Mouse (Mus musculus): Measurements from ENCODE around the gene Itgb7.

Itgb7 gene

GRCm38 (mm10) chr15:102231748-102232147 lies at the start of gene Itgb7:
TSS of gene Itgb7 (minus strand) at chr15:102231944.
- no peak for DNase-seq (ENCODE audit: low spot score in 2 of 2)

- DNase-seq (ENCODE audit: low spot score in 2 of 2) = no peak
Measured at GRCm38 (mm10) chr15:102280623-102281022, 48.9 kb upstream of the Itgb7 start.

GRCm38 (mm10) chr15:102279783-102280520 lies 48.2 kb upstream of the Itgb7 start:
- DNase-seq (ENCODE audit: low spot score in 2 of 2) = peak in 1 of 2 experiments; percentile 12

- DNase-seq (ENCODE audit: low spot score in 2 of 2) = peak; percentile 79 to 81
Measured at GRCm38 (mm10) chr15:102279092-102279782, 47.5 kb upstream of the Itgb7 start, which contains the start of gene Mfsd5. TSS of gene Mfsd5 (plus strand) at chr15:102279454.

- DNase-seq (ENCODE audit: low spot score in 2 of 2) = no peak
Measured at GRCm38 (mm10) chr15:102278726-102279091, 47.0 kb upstream of the Itgb7 start.

- no peak for DNase-seq (ENCODE audit: low spot score in 2 of 2)
Measured at GRCm38 (mm10) chr15:102273982-102274716, 42.4 kb upstream of the Itgb7 start.

DNA sequence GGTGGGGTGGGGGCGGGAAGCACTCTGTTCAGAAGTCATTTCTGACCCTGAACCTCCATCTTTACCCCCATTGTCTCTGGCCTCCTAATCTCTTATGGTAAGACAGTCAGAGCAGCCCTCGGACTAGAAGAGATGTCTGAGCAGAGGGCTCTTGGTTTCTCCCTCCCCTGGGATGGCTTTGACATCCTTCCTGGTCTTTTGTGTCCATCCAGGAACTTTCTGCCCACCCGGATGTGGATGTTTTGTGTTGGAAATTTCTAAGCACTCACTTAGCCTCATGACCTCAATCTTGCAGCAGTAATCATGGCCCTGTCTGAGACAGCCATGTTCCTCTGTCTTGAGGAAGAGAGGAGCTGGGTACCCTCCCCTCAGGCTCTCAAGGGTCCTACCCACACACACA lies 39.7 kb upstream of the Itgb7 start:
- DNase-seq (ENCODE audit: low spot score in 2 of 2) = no peak

DNA sequence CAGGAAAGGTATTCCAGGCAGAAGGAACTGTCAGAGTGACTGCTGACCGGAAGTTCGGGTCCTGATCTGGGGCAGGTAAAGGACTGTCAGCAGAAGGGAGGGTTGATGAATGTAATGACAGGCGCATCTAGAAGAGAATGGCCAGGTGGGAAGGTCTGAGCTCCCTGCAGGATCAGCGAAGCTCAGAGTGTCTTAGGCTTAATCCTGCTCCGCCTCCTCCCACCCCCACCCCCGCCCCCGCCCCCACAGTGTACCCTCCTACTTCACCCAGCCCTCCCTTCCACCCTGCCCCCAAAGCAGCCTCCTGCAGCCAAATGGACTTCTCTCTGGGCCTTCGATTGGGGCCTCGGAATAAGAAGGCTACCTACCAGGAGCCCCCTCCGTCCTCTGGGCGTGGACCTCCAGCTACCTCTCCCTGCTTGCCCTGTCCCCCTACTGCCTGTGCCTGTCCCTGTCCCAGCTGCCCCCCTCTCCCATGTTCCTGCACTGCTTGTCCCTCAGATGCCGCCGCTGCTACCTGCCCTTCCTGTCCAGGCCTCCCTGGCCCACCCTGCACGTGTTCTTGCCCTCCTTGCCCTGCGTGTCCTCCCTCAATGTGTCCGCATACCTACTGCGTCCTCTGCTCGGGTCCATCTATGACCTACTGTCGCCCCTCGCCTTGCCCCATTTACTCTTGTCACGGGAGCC lies 38.7 kb upstream of the Itgb7 start, which contains the start of gene Gm9918:
Gene Gm9918, plus strand, starts transcription at position 290 of the 687 bp plus-strand sequence.
- DNase-seq (ENCODE audit: low spot score in 2 of 2) = no peak

DNA sequence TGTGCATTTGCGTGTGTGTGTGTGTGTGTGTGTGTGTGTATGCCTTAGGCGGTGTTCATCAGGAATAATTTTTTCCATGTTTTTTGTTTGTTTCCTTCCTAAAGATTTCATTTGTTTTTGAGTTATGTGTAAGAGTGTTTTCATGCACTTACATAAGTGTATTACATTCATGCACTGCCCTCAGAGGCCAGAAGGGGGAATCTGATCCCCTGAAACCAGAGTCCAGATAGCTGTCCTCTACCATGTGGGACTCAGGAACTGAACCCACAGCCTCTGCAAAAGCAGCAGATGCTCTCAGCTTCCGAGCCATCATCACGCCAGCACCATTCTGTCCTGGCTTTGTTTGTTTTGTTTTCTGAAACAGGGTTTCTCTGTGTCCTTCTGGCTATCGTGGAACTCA lies 33.8 kb upstream of the Itgb7 start:
- DNase-seq (ENCODE audit: low spot score in 2 of 2) = no peak

DNA sequence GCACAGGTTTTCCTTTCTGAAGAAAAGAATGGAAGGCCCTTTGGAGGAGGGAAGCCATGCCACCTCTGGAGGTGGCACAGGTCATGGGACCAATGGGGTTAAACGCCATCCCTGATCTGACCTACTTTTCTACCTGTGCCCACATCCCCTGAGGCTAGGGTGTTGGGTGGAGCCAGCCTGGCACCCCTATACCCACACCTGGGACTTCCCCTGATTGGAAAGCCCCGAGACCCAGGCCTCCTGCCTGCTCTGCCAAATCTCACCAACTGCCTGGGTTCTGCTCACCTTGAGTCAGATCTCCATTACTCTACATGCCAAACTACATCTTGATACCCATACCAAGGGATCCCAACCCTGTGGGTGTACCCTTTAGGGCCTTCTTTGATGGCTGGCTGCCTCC lies 31.3 kb upstream of the Itgb7 start:
- DNase-seq (ENCODE audit: low spot score in 2 of 2) = no peak

GRCm38 (mm10) chr15:102262582-102262981 lies 30.8 kb upstream of the Itgb7 start:
- peak; percentile 59 to 71 for DNase-seq (ENCODE audit: low spot score in 2 of 2)

DNA sequence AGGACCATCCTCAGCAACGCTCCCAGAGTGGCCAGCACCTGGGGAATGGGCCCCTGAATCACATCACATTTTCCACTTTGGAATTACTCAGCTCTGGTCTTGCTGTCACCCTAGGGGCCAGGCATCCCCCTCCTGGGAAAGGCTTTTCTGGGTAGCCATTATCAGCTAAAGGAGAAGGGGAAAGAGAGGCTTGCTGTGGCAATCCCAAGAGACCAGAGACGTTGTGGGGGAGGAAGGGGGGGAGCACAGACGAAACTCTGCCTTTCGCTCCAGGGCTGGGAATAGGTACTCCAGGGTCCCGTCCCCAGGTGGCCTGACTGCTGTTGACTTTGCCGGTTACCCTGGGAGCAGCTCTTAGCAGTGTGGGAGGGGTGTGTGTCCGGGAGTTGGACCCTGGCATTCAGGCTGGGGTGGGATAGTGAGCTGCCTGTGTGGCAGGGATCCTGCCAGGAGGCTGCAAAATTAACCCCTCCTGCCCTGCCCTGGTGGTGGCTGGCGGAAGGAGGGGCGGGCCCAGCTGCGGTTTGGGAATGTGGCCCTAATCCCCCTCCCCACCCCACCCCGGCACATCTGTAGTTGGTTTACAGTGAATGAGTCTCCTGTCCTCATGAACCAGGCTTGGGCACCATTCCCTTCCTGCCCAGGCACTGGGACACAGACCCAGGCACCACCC lies 27.0 kb upstream of the Itgb7 start:
- no peak for DNase-seq (ENCODE audit: low spot score in 2 of 2)

DNA sequence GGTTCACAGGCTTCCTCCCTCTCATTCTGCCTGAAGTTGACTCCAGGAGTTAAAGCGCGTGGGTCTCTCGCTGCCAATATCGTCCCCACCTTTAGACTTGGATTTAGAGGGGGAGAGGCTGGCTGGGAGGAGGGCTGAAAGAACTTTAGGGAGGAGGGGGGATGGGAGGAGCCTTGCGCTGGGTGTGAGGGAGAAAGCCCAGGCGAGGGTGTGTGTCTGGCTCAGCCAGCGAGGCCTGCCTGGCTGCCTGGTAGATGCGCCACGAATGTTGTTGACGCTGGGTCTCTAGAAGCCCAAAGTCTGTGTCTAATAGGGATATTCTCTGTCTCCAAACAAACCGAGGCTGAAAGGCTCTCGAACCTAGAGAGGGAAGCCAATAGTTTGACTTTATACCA lies 26.3 kb upstream of the Itgb7 start:
- DNase-seq (ENCODE audit: low spot score in 2 of 2) = peak in 1 of 2 experiments; percentile 41

- no peak for DNase-seq (ENCODE audit: low spot score in 2 of 2)
Measured at GRCm38 (mm10) chr15:102257202-102258075, 25.7 kb upstream of the Itgb7 start, which contains the start of gene Rarg. TSS of gene Rarg (minus strand) at chr15:102257517.

DNA sequence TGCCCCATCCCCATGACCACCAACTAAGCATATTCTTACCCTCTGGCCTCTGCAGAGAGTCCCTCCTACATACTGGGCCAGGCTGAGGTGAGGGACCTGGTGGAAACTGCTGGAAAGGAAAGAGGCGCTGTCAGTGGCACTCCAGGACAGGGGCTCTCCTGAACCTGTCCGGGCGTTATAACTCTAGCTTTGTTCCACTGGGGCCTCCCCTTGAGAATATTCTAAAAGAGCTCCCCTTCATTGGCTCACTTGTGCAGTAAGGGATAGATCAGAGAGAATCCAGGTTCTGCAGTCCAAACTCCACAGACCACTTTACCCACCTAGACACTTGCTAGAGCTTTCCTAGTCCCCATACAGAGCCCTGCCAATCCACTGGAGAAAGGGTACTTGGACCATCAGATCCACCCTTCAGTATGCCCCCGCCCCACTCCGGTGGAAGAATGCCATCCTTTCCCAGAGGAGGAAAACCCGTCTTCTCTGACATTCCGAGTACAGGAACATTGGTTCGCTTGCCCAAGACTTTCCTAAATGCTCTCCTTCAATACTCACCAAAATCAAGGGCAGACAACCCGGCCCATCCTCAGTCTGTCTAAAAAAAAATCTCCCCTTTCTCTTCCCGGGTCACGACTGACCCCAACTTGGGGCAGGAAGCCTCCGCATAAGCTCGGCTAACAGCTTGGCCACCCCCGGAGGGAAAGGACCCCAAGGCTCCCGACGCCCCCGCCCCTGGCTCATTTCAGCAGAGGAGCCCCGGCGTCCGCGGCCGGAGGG lies 24.9 kb upstream of the Itgb7 start:
- DNase-seq (ENCODE audit: low spot score in 2 of 2) = peak in 1 of 2 experiments; percentile 37

DNA sequence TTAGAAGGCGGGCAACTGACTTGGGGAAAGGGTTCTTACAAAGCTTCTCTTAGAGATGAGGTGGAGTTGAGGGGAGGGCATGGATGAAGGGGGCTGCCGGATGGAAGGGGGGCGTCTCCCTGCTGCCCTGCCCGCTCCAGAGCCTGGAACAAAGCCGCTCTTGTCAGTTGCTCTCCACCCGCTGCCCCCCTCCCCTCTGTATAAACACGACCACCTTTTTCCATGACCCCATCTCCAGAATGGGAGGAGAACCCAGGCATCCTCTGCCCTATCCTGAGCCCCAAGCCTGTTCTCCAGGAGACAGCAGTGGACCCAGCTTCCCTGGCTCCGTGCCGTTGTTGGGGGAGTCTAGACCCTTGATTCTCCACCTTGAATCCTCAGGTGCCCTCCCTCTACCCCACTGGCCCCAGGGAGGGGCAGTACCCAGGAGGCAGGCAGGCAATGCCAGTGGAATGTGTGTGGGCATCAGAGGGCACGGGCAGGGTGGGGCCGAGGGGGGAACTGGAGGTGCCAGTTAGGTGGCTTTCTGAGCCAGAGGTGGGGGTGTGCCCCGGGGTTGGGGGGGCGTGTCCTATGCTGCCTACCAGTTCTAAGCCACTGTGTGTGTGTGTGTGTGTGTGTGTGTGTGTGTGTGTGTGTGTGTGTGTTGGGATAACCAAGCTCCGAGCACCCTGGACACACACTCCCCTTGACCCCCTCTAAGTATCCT lies 24.0 kb upstream of the Itgb7 start:
- DNase-seq (ENCODE audit: low spot score in 2 of 2) = no peak

DNA sequence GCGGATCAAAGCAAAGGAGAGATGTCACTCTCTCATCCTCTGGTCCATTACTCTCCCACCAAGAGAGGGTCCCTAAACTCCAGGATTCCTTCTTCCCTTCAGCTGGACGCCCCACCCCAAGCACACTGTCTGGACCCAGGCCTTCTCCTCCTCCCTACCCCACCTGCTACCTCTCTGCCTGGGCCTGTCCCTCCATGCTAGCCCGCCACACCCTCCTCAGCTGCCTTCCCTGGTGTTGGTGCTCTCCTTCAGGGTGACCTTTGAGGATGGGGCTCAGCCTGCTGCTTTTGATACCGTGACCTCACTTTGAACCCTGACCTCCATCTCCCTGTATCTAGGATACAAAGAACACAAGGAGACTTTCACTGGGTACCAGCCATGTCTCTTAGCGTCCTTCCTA lies 18.8 kb upstream of the Itgb7 start:
- no peak for DNase-seq (ENCODE audit: low spot score in 2 of 2)

DNA sequence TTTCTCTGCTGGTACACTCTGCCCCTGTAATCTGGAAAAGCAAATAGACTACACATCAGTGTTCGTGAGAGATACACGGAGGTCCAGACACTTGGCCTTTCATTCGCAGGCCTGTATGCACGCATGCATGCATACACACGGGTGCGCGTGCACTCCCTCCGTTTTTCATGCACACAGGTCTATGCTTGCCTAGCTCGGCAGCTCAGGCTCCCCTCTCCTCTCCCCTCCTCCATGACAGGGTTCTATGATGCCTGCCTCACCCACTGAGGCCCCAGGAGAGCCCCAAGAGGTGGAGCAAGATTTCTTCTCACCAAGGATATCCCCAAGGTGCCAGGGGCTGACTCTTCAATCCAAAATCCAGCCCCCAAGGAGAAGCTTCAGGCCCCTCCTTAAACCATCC lies 18.2 kb upstream of the Itgb7 start:
- DNase-seq (ENCODE audit: low spot score in 2 of 2) = no peak

DNA sequence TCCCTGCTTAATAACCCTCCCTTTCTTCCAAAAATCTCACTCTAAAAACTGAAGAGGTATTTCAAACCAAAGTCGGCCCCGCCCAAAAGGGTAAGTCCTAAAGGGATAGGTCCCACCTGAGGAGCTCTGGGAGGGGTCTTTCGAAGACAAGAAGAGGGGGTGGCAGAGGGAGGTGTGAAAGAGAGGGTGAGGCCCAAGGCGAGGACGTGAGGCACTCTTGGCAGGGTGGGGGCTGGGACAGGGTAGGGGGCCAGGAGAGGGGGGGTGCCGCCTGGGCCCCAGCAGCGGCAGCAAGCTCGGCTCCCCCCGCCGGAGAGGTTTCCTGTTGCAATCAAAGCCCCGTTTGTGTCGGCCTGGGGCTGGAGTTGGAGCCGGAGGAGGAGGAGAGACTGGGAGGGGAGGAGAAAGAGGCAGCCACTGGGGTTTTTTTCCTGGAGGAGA lies 17.5 kb upstream of the Itgb7 start:
- DNase-seq (ENCODE audit: low spot score in 2 of 2) = peak in 1 of 2 experiments; percentile 21
